Mouse (Mus musculus) frontal cortex, postnatal 25 days (tissue): ENCODE results near the gene Sufu.

ENCODE experiments used
- DNase-seq, 2 experiments: peaks; one replicate each; pipeline ENCODE4 v3.0.0; 2022; ENCODE audit warnings: low spot score in 2 of 2

The Sufu gene

GRCm38 (mm10) chr19:46392018-46392417, 4.7 kb upstream of the Sufu start:
- DNase-seq, result no peak

- DNase-seq, result no peak
Observed at GRCm38 (mm10) chr19:46394712-46395108, 2.0 kb upstream of the Sufu start.

GRCm38 (mm10) chr19:46395109-46396009, 1.3 kb upstream of the Sufu start, which contains the start of gene Actr1a:
TSS of gene Actr1a (minus strand) at chr19:46395748.
- DNase-seq, result peak; percentile 97 to 98

- DNase-seq, result no peak
Observed at GRCm38 (mm10) chr19:46396109-46396508, 587 bp upstream of the Sufu start.

- DNase-seq, result no peak
Observed at GRCm38 (mm10) chr19:46397436-46398001, 823 bp downstream of the Sufu start.

- DNase-seq, result no peak
Observed at GRCm38 (mm10) chr19:46398401-46398800, 1.7 kb downstream of the Sufu start.

- no peak for DNase-seq
Observed at GRCm38 (mm10) chr19:46399372-46399771, 2.7 kb downstream of the Sufu start.

- no peak for DNase-seq
Observed at GRCm38 (mm10) chr19:46399886-46400285, 3.2 kb downstream of the Sufu start.

GRCm38 (mm10) chr19:46400558-46400957, 3.9 kb downstream of the Sufu start:
- no peak for DNase-seq

- DNase-seq, result no peak
Observed at GRCm38 (mm10) chr19:46404030-46404429, 7.3 kb downstream of the Sufu start.

- no peak for DNase-seq
Observed at GRCm38 (mm10) chr19:46406592-46407386, 10.1 kb downstream of the Sufu start.

- DNase-seq, result no peak
Observed at GRCm38 (mm10) chr19:46409506-46409905, 12.8 kb downstream of the Sufu start.

GRCm38 (mm10) chr19:46412056-46412805, 15.5 kb downstream of the Sufu start:
- no peak for DNase-seq

- no peak for DNase-seq
Observed at GRCm38 (mm10) chr19:46413969-46414368, 17.3 kb downstream of the Sufu start.

GRCm38 (mm10) chr19:46414486-46414885, 17.8 kb downstream of the Sufu start:
- no peak for DNase-seq

- no peak for DNase-seq
Observed at GRCm38 (mm10) chr19:46416276-46416675, 19.6 kb downstream of the Sufu start.

GRCm38 (mm10) chr19:46418051-46418450, 21.4 kb downstream of the Sufu start:
- DNase-seq, result no peak

- no peak for DNase-seq
Observed at GRCm38 (mm10) chr19:46420410-46420809, 23.7 kb downstream of the Sufu start.

GRCm38 (mm10) chr19:46422384-46423338, 26.0 kb downstream of the Sufu start:
- DNase-seq, result no peak

GRCm38 (mm10) chr19:46425266-46425665, 28.6 kb downstream of the Sufu start:
- DNase-seq, result no peak
